Mouse (Mus musculus) Muller cell, postnatal 12 days (primary cell): Measurements from ENCODE around the gene Tlcd1.

ENCODE experiments used
- DNase-seq: peaks from one replicate; pipeline ENCODE4 v3.0.0-alpha.2; 2015; ENCODE audit errors: inconsistent ontology term

Tlcd1 gene

DNA sequence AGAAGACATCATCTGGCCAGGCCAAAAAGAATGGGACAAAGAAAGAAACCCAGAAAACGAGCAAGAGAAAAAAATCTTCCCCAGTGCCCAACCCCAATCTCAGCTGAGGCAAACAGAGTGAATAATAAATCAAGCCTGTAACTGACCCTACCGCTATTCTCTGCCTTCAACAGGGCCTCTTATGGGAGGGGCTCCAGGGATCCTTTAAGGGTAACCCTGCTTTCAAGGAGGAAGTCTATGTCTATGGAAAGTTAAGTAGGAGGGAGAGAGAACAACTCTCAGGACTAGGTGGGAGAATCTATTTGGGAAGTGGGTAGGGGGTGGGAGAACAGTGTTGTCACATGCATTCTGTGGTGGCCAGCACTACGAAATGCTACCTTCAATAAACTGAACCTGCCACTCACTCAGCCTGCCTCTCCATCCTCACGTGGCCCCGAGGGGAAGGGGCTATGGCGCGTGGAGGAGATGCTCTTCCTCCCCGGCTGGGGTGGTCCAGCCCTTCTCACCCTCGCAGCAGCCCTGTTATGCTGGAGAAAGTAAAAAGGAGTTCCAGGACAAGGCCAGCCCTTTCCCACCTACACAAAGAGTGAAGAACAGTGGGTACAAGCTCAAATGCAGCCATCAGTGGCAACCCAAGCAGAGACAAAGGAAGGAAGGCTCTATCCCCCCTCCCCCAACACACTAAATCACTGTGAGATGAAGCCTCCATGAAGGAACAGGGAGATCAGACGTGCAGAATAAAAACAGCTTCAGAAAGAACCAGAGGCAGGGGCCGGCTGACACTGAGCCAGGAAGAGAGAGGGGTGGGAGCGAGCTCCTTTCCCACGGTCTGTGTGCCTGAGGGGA is 29.1 kb downstream of the Tlcd1 start:
- DNase-seq: no peak

DNA sequence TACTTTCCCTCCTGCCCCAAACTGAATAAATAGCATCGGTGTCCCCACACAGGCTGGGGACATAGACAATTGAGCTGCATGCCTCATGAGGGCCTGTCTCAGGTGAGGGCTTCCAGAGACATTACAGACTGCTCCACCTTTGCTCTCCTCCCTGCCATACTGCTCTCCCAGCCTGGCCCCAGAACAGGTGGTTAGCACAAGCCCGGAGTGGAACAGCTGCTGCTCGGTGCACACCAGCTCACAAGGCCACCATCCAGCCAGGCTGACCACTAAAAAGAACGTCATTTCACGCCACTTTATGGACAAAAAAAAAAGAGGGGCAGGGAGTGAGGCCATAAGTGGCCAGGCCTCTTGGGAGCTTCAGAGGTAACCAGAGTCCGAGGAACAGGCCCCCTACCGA is 30.7 kb downstream of the Tlcd1 start:
- DNase-seq: no peak

DNA sequence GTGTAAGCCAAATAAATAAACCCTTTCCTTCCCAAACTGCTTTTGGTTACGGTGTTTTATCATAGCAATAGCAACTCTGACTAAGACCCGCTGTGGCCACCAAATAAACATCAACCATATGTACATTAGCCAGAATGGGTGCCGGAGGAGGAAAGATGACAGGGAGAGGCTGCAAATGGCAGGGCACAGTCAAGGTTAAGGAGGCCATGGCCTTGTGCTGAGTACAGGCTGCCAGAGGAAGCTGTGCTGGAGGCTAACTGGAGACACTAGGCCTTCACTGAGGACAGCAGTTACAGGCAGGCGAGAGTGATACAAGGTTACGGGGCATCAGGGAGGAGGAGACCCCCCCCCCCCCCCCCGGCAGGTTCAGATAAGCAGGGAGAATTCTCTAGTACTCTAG is 33.4 kb downstream of the Tlcd1 start:
- DNase-seq: no peak

DNA sequence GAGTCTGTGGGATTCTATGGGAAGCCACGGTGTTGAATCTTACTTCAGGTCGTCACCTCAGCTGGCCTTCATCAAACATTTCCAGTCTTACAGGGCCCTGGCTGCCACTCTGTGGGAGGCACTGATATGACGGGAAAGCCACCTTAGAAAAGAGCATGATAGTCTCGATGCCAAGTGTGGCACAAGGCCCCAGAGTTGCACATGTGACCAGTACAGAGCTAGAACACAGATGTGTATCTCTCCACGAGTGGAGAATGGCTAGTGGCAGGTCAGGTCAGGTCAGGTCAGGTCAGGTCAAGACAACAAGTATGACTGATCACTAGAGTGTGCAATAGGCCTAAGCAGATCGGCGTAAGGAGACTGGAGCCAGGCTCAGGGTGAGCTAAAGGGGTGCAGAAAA is 34.1 kb downstream of the Tlcd1 start:
- DNase-seq: no peak

DNA sequence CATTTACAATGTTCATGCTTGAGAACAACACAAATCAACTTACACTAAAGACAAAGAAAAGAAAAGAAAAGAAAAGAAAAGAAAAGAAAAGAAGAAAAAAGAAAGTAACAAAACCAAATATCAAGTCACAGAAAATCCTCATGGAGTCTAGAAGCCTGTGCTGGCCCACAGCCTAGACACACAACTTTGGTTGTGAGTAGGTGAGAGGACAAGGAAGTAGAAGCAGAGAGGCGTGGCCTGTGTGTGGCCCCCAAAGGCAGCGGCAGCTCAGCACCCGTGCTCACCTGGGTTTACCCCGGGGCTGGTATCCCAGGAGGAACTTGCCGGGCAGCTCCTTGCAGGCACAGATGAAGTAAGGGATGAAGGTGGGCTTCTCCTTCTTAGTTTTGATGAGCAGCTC is 35.0 kb downstream of the Tlcd1 start:
- no peak for DNase-seq

GRCm38 (mm10) chr11:78213086-78213817 is 36.7 kb downstream of the Tlcd1 start:
- no peak for DNase-seq

GRCm38 (mm10) chr11:78215709-78216317 is 39.3 kb downstream of the Tlcd1 start:
- DNase-seq: no peak

GRCm38 (mm10) chr11:78223586-78223985 is 47.1 kb downstream of the Tlcd1 start:
- no peak for DNase-seq
